Mouse (Mus musculus): ENCODE results near the gene Col25a1. TPM values are rescaled to one million over a fixed set of nuclear protein-coding genes. Genes with fewer than 3 reads are reported as not detected.

Gene Col25a1
- polyA plus RNA-seq, 1 experiment: not detected

- WGBS: 18% methylated on average over 13 of the region's 13 CpGs
- Histone ChIP-seq H3K4me1 (ENCODE audit: control insufficient read depth, insufficient read depth, low read length) (peaks cover 5% of the 10 kb centered on the region), H3K27ac (ENCODE audit: insufficient read depth, low read depth, low read length) (no peak overlapping the region), H3K4me3 (ENCODE audit: insufficient read depth, low read depth, low read length) (peak overlapping the region; percentile 20; the same call in 1 of the 2 replicates)
- no peak for TF ChIP-seq CTCF (IDR thresholded peaks at IDR 0.05; ENCODE audit: insufficient read depth, low read depth, low read length)
- TF ChIP-seq POLR2A (IDR thresholded peaks at IDR 0.05; ENCODE audit: insufficient read depth, low read depth, low read length): no peak
Observed at GRCm38 (mm10) chr3:130337857-130338256, 206.6 kb downstream of the Col25a1 start.

- no peak overlapping the region for H3K27ac ChIP-seq (ENCODE audit: insufficient read depth, low read depth, low read length)
- H3K4me3 ChIP-seq (ENCODE audit: insufficient read depth, low read depth, low read length): no peak overlapping the region
- TF ChIP-seq POLR2A (IDR thresholded peaks at IDR 0.05; ENCODE audit: insufficient read depth, low read depth, low read length) (no peak), CTCF (IDR thresholded peaks at IDR 0.05; ENCODE audit: insufficient read depth, low read depth, low read length) (no peak)
- 70% methylated on average over 3 of the region's 3 CpGs for WGBS
- peaks cover 5% of the 10 kb centered on the region for H3K4me1 ChIP-seq (ENCODE audit: control insufficient read depth, insufficient read depth, low read length)
Observed at GRCm38 (mm10) chr3:130338371-130338770, 207.1 kb downstream of the Col25a1 start.

- Histone ChIP-seq H3K27ac (ENCODE audit: insufficient read depth, low read depth, low read length) (no peak overlapping the region), H3K4me1 (ENCODE audit: control insufficient read depth, insufficient read depth, low read length) (no peaks in the 10 kb centered on the region), H3K4me3 (ENCODE audit: insufficient read depth, low read depth, low read length) (no peak overlapping the region)
- TF ChIP-seq CTCF (IDR thresholded peaks at IDR 0.05; ENCODE audit: insufficient read depth, low read depth, low read length) (no peak), POLR2A (IDR thresholded peaks at IDR 0.05; ENCODE audit: insufficient read depth, low read depth, low read length) (no peak)
- WGBS: 60% methylated on average over 6 of the region's 6 CpGs
Observed at GRCm38 (mm10) chr3:130350161-130350560, 218.9 kb downstream of the Col25a1 start.

GRCm38 (mm10) chr3:130354399-130355039 is 223.2 kb downstream of the Col25a1 start:
- H3K4me1 ChIP-seq (ENCODE audit: control insufficient read depth, insufficient read depth, low read length): no peaks in the 10 kb centered on the region
- H3K4me3 ChIP-seq (ENCODE audit: insufficient read depth, low read depth, low read length): no peak overlapping the region
- TF ChIP-seq CTCF (IDR thresholded peaks at IDR 0.05; ENCODE audit: insufficient read depth, low read depth, low read length) (no peak), POLR2A (IDR thresholded peaks at IDR 0.05; ENCODE audit: insufficient read depth, low read depth, low read length) (no peak)
- H3K27ac ChIP-seq (ENCODE audit: insufficient read depth, low read depth, low read length): no peak overlapping the region
- 81% methylated on average over 4 of the region's 4 CpGs for WGBS

- H3K4me1 ChIP-seq (ENCODE audit: control insufficient read depth, insufficient read depth, low read length): no peaks in the 10 kb centered on the region
- WGBS: 79% methylated on average over 15 of the region's 15 CpGs
Observed at GRCm38 (mm10) chr3:130356575-130357173, 225.4 kb downstream of the Col25a1 start.

GRCm38 (mm10) chr3:130360813-130361212 is 229.5 kb downstream of the Col25a1 start:
- Histone ChIP-seq H3K4me3 (ENCODE audit: insufficient read depth, low read depth, low read length) (no peak overlapping the region), H3K27ac (ENCODE audit: insufficient read depth, low read depth, low read length) (no peak overlapping the region), H3K4me1 (ENCODE audit: control insufficient read depth, insufficient read depth, low read length) (no peaks in the 10 kb centered on the region)
- 84% methylated on average over 7 of the region's 7 CpGs for WGBS
- no peak for TF ChIP-seq POLR2A (IDR thresholded peaks at IDR 0.05; ENCODE audit: insufficient read depth, low read depth, low read length)
- no peak for TF ChIP-seq CTCF (IDR thresholded peaks at IDR 0.05; ENCODE audit: insufficient read depth, low read depth, low read length)

More at GRCm38 (mm10) chr3:130356575-130357173, 225.4 kb downstream of the Col25a1 start:
- Histone ChIP-seq H3K4me3 (ENCODE audit: insufficient read depth, low read depth, low read length) (no peak overlapping the region), H3K27ac (ENCODE audit: insufficient read depth, low read depth, low read length) (no peak overlapping the region)
- TF ChIP-seq CTCF (IDR thresholded peaks at IDR 0.05; ENCODE audit: insufficient read depth, low read depth, low read length) (no peak), POLR2A (IDR thresholded peaks at IDR 0.05; ENCODE audit: insufficient read depth, low read depth, low read length) (no peak)

- no peak for TF ChIP-seq POLR2A (IDR thresholded peaks at IDR 0.05; ENCODE audit: insufficient read depth, low read depth, low read length)
- no peak for TF ChIP-seq CTCF (IDR thresholded peaks at IDR 0.05; ENCODE audit: insufficient read depth, low read depth, low read length)
- H3K4me1 ChIP-seq (ENCODE audit: control insufficient read depth, insufficient read depth, low read length): no peaks in the 10 kb centered on the region
- WGBS: 59% methylated on average over 1 of the region's 1 CpGs
- H3K27ac ChIP-seq (ENCODE audit: insufficient read depth, low read depth, low read length): no peak overlapping the region
- no peak overlapping the region for H3K4me3 ChIP-seq (ENCODE audit: insufficient read depth, low read depth, low read length)
Observed at GRCm38 (mm10) chr3:130361922-130362321, 230.6 kb downstream of the Col25a1 start.

GRCm38 (mm10) chr3:130362797-130363367 is 231.6 kb downstream of the Col25a1 start:
- TF ChIP-seq POLR2A (IDR thresholded peaks at IDR 0.05; ENCODE audit: insufficient read depth, low read depth, low read length): no peak
- TF ChIP-seq CTCF (IDR thresholded peaks at IDR 0.05; ENCODE audit: insufficient read depth, low read depth, low read length): no peak
- Histone ChIP-seq H3K4me3 (ENCODE audit: insufficient read depth, low read depth, low read length) (no peak overlapping the region), H3K27ac (ENCODE audit: insufficient read depth, low read depth, low read length) (no peak overlapping the region), H3K4me1 (ENCODE audit: control insufficient read depth, insufficient read depth, low read length) (no peaks in the 10 kb centered on the region)
- 77% methylated on average over 7 of the region's 7 CpGs for WGBS

- TF ChIP-seq POLR2A (IDR thresholded peaks at IDR 0.05; ENCODE audit: insufficient read depth, low read depth, low read length) (no peak), CTCF (IDR thresholded peaks at IDR 0.05; ENCODE audit: insufficient read depth, low read depth, low read length) (no peak)
- H3K27ac ChIP-seq (ENCODE audit: insufficient read depth, low read depth, low read length): no peak overlapping the region
- no peaks in the 10 kb centered on the region for H3K4me1 ChIP-seq (ENCODE audit: control insufficient read depth, insufficient read depth, low read length)
- WGBS: 72% methylated on average over 8 of the region's 8 CpGs
- H3K4me3 ChIP-seq (ENCODE audit: insufficient read depth, low read depth, low read length): no peak overlapping the region
Observed at GRCm38 (mm10) chr3:130366917-130367610, 235.8 kb downstream of the Col25a1 start.

Measured in olfactory bulb, adult 2 months (tissue).